Mouse (Mus musculus): ENCODE measurements around the gene Fbxo3.
"Not testable (repeated sequence)": the region's sequence is repeated elsewhere in the genome, so short reads cannot be mapped to it uniquely, and the experiment has no call there.

The Fbxo3 gene

GRCm38 (mm10) chr2:104096256-104096655 lies 68.7 kb downstream of the Fbxo3 start:
- DNase-seq (ENCODE audit: low spot score in 2 of 2), result peak in 1 of 2 experiments; percentile 23

- peak in 1 of 2 experiments; percentile 6 for DNase-seq (ENCODE audit: low spot score in 2 of 2)
These were observed 69.3 kb downstream of the Fbxo3 start for GRCm38 (mm10) chr2:104096796-104097195.

- DNase-seq (ENCODE audit: low spot score in 2 of 2), result peak in 1 of 2 experiments; percentile 11
These were observed 69.9 kb downstream of the Fbxo3 start for GRCm38 (mm10) chr2:104097396-104097795.

- no peak for DNase-seq (ENCODE audit: low spot score in 2 of 2)
These were observed 71.2 kb downstream of the Fbxo3 start for GRCm38 (mm10) chr2:104098529-104099230.

- DNase-seq (ENCODE audit: low spot score in 2 of 2), result no peak
These were observed 71.7 kb downstream of the Fbxo3 start for GRCm38 (mm10) chr2:104099231-104099585.

- no peak for DNase-seq (ENCODE audit: low spot score in 2 of 2)
These were observed 72.4 kb downstream of the Fbxo3 start for GRCm38 (mm10) chr2:104099946-104100345.

- no peak for DNase-seq (ENCODE audit: low spot score in 2 of 2)
These were observed 77.3 kb downstream of the Fbxo3 start for GRCm38 (mm10) chr2:104104800-104105199.

GRCm38 (mm10) chr2:104109021-104109420 lies 81.5 kb downstream of the Fbxo3 start:
- DNase-seq (ENCODE audit: low spot score in 2 of 2), result not testable (repeated sequence)

GRCm38 (mm10) chr2:104109528-104109927 lies 82.0 kb downstream of the Fbxo3 start:
- DNase-seq (ENCODE audit: low spot score in 2 of 2), result no peak

GRCm38 (mm10) chr2:104110031-104110430 lies 82.5 kb downstream of the Fbxo3 start:
- DNase-seq (ENCODE audit: low spot score in 2 of 2), result no peak

DNA sequence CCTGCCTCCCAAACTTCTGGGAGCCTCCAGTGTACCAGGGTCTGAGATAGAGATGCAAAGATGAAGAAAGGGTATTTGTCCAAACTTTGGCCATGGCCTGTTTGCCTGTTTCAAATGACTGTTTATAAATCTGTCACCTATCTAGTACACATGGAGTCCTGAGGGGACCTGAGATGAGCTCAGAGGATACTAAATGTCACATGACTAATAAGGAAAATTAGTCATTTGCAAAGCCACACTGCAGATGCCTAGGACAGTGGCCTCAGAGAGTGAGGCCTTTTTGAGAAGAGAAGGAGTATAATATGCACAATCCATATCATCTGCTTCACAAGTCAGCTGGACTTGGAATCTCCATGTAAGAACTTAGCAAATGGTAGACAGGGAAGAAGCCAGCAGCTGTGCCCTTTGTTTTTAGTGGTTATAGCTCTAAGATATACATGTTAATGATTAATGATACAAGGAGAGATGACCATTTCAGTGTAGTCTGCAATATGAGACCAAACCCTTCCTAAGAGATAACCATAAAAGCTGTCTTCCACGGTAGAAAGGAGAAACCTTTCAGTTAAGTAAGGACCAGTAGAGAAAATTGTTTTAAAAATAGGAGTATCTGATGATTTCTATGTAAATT lies 83.8 kb downstream of the Fbxo3 start:
- not testable (repeated sequence) for DNase-seq (ENCODE audit: low spot score in 2 of 2)

Data from spleen, postnatal 10 days (tissue).